Mouse (Mus musculus): ENCODE results near the gene Chpt1.

DNA sequence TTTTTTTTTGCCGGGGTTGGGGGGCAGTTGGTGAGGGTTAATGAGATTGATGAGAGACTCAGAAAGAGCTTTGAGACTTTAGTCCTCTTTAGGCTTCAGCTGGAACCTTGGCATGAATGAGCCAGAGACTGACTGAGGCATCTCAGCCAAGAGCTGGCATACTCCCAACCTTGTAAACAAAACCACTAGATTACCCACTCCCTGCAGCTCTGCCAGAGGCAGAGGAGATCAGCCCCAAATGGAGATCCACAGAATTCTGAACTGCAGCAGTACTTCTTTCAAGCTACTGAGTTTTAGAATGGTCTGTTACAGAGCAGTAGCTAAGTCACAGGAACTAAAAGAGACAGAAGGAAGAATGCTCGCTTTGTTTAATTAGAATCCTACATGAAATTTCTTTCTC lies 52.7 kb downstream of the Chpt1 start:
- TF ChIP-seq GATA1 (IDR thresholded peaks at IDR 0.05; ENCODE audit: borderline replicate concordance, low read length): no peak
- TF ChIP-seq FLI1 (IDR thresholded peaks at IDR 0.05; ENCODE audit: low read length): no peak
